ENCODE assay signal across 19 mouse cellular contexts in the genomic region with DNA sequence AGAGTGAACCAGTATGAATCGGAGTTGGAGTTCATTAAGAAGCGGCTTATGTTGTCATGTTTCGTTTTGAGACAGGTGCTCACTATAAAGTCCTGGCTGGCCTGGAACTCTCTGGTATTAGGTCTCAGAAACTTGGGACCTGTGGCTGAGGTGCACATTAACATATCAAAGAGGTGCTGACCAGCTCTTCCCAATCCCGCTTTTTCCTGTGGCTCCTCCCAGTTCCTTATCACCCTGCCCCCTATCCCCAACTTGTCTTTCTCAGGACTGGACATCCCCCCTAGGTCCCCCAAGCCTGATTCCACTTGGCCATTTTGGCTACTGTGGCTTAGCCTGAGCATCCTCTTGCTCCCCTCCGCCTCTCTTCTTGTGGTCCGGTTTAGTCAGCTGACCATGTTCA.
"Had no signal": no experiment of that assay in that cellular context is flagged by ENCODE, and none has a peak within 500 bp of the region (broad histone marks: within the 10 kb centered on the region; RNA-seq: fewer than 3 reads in every experiment).

No protein-coding gene starts in this region.

- H3K4me1 ChIP-seq: midbrain, embryonic 12.5 days; neural tube, embryonic 13.5 days; neural tube, embryonic 15.5 days; stomach, embryonic 15.5 days had no signal

- H3K4me2 ChIP-seq: lung, embryonic 14.5 days; midbrain, embryonic 12.5 days; neural tube, embryonic 13.5 days; neural tube, embryonic 15.5 days; stomach, embryonic 15.5 days had no signal

- DNase-seq: lung, adult 18-20 months; lung, embryonic 14.5 days; lung, postnatal 10 days; lung, postnatal 4 days; midbrain, embryonic 14.5 days; retina, postnatal 1 day; right cerebral cortex, adult 18-20 months; right cerebral cortex, postnatal 14 days; thymus, adult 2 months; thymus, postnatal 25 days; thymus, postnatal 4 days had no signal

- H3K36me3 ChIP-seq: midbrain, embryonic 10.5 days; midbrain, embryonic 12.5 days; neural tube, embryonic 13.5 days; neural tube, embryonic 15.5 days; stomach, embryonic 15.5 days had no signal

- H3K27ac ChIP-seq: midbrain, embryonic 10.5 days; midbrain, embryonic 12.5 days; neural tube, embryonic 13.5 days; neural tube, embryonic 15.5 days; stomach, embryonic 15.5 days; stomach, postnatal 0 days had no signal

- H3K9me3 ChIP-seq: midbrain, embryonic 10.5 days; neural tube, embryonic 15.5 days; stomach, embryonic 15.5 days had no signal

- H3K9ac ChIP-seq: lung, embryonic 14.5 days; midbrain, embryonic 12.5 days; neural tube, embryonic 13.5 days; neural tube, embryonic 15.5 days; stomach, embryonic 15.5 days had no signal

- H3K4me3 ChIP-seq: midbrain, embryonic 10.5 days; midbrain, embryonic 12.5 days; myocyte; neural tube, embryonic 13.5 days; neural tube, embryonic 15.5 days; stomach, embryonic 15.5 days had no signal

- H3K27me3 ChIP-seq: neural tube, embryonic 13.5 days; neural tube, embryonic 15.5 days; stomach, embryonic 15.5 days had no signal

- ATAC-seq: midbrain, embryonic 16.5 days had no signal
